Mouse (Mus musculus) cerebellum, postnatal 10 days (tissue): ENCODE data around the gene Zswim3.
"Not testable (repeated sequence)": the region's sequence is repeated elsewhere in the genome, so short reads cannot be mapped to it uniquely, and the experiment has no call there.

ENCODE experiments used
- DNase-seq, 2 experiments: peaks; one replicate each; pipeline ENCODE4 v3.0.0; 2021; ENCODE audit warnings: mixed read lengths in 2 of 2

Gene Zswim3

GRCm38 (mm10) chr2:164857101-164857821, 52.4 kb downstream of the Zswim3 start, which contains the start of gene Pltp:
Gene Pltp, minus strand, starts transcription at chr2:164857711.
- DNase-seq = peak; percentile 61

GRCm38 (mm10) chr2:164857842-164858553, 53.1 kb downstream of the Zswim3 start:
- DNase-seq = no peak

- no peak for DNase-seq
Observed at GRCm38 (mm10) chr2:164859155-164859554, 54.3 kb downstream of the Zswim3 start.

- DNase-seq = no peak
Observed at GRCm38 (mm10) chr2:164859640-164860432, 54.9 kb downstream of the Zswim3 start.

- DNase-seq = no peak
Observed at GRCm38 (mm10) chr2:164861094-164861493, 56.2 kb downstream of the Zswim3 start.

GRCm38 (mm10) chr2:164862179-164862861, 57.4 kb downstream of the Zswim3 start:
- DNase-seq = peak; percentile 79 to 87

- DNase-seq = not testable (repeated sequence)
Observed at GRCm38 (mm10) chr2:164863411-164863810, 58.5 kb downstream of the Zswim3 start.

GRCm38 (mm10) chr2:164864593-164864992, 59.7 kb downstream of the Zswim3 start:
- DNase-seq = no peak

GRCm38 (mm10) chr2:164866741-164867551, 62.0 kb downstream of the Zswim3 start:
- no peak for DNase-seq

- DNase-seq = no peak
Observed at GRCm38 (mm10) chr2:164867566-164867965, 62.7 kb downstream of the Zswim3 start.

- DNase-seq = no peak
Observed at GRCm38 (mm10) chr2:164868491-164868890, 63.6 kb downstream of the Zswim3 start.
